Comparison of ENCODE assay signal across 10 mouse cellular contexts in the genomic region with DNA sequence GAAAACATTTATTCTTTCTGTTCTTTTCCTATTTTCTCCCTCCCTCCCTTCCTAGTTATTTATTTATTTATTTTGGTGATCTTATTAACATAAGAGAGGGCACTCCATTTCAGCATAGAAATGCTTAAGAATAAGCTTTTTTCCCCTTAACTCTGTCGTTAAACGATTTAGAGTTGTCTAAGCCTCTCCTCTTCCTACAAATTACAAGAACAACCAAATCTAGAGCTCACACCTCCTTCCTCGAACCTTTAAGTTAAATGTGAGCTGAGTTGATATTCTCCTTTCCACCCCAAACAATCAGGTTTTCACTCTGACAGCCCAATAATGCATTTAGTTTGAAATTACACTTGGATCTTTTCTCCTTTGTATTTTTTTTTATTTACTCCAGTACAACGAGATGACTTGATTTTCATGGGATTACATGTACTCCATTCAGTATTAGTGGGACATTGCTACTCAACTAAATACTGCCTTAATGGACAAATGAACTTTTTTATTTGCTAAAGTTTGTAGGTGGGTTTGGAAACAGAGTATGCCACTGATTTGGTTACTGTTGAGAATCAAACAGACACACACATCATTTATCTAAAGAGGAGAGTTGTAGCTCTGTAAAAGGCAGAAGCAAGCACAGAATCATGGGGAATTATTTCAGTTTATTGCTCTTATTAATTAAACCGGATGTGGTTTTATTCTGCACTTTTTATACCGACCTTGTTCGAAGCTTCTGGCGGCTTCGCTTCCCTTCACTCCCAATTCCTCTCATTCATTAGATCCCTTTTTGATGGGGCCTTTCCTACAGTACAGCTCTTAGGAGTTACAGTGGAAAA.
DNase-seq lines count a peak whose midpoint lies in the region; ATAC-seq and TF ChIP-seq lines count a peak whose summit lies in the region.
"Had no signal": no experiment of that assay in that cellular context is flagged by ENCODE, and none has a peak within 500 bp of the region (broad histone marks: within the 10 kb centered on the region; RNA-seq: fewer than 3 reads in every experiment).

No protein-coding gene starts in this region.

- no peak for TF ChIP-seq POLR2A in cerebellum, adult 2 months (IDR thresholded peaks at IDR 0.05; ENCODE audit: borderline replicate concordance, insufficient read depth, low read length)

- H3K9ac ChIP-seq in kidney, embryonic 15.5 days: no peak overlapping the region
- H3K9ac ChIP-seq in embryonic facial prominence, embryonic 11.5 days (replicated peaks; ENCODE audit: low read length): no peak overlapping the region
- H3K9ac ChIP-seq: liver, embryonic 15.5 days had no signal

- peak overlapping the region; percentile 91 for H3K27ac ChIP-seq in cerebellum, adult 2 months (ENCODE audit: insufficient read depth, low read length)
- H3K27ac ChIP-seq in kidney, embryonic 15.5 days: peak overlapping the region; percentile 91
- no peak overlapping the region for H3K27ac ChIP-seq in embryonic facial prominence, embryonic 11.5 days (replicated peaks; ENCODE audit: low read depth, low read length)
- H3K27ac ChIP-seq: liver, embryonic 15.5 days had no signal

- peaks cover 2% of the 10 kb centered on the region; the same call in 1 of the 2 replicates for H3K4me1 ChIP-seq in cerebellum, adult 2 months (ENCODE audit: control insufficient read depth, insufficient read depth, low read length)
- H3K4me1 ChIP-seq in kidney, embryonic 15.5 days: peaks cover 56% of the 10 kb centered on the region
- H3K4me1 ChIP-seq in embryonic facial prominence, embryonic 11.5 days (ENCODE audit: control insufficient read depth, insufficient read depth, low read length): 0 out of 2 replicates have a peak, but pooled peaks cover 3% of the 10 kb centered on the region

- ATAC-seq in kidney, embryonic 15.5 days (replicated peaks; ENCODE audit: low FRiP score): no peak
- no peak for ATAC-seq in embryonic facial prominence, embryonic 11.5 days (replicated peaks; ENCODE audit: insufficient number of reproducible peaks, low FRiP score, low TSS enrichment, low read depth)
- ATAC-seq in megakaryocyte, adult 5-6 weeks (ENCODE audit: poor library complexity, severe bottlenecking): no peak

- 18% methylated on average over 9 of the region's 9 CpGs for WGBS in cerebellum, adult 2 months
- 7% methylated on average over 9 of the region's 9 CpGs for WGBS in kidney, embryonic 15.5 days
- 2% methylated on average over 9 of the region's 9 CpGs for WGBS in embryonic facial prominence, embryonic 11.5 days

- H3K36me3 ChIP-seq in kidney, embryonic 15.5 days: no peaks in the 10 kb centered on the region
- no peaks in the 10 kb centered on the region for H3K36me3 ChIP-seq in embryonic facial prominence, embryonic 11.5 days (replicated peaks; ENCODE audit: control insufficient read depth, insufficient read depth, low read depth, low read length)
- H3K36me3 ChIP-seq: liver, embryonic 15.5 days had no signal

- H3K9me3 ChIP-seq in kidney, embryonic 15.5 days (replicated peaks): no peaks in the 10 kb centered on the region
- H3K9me3 ChIP-seq in embryonic facial prominence, embryonic 11.5 days (replicated peaks; ENCODE audit: control insufficient read depth, low read length): no peaks in the 10 kb centered on the region
- H3K9me3 ChIP-seq: liver, embryonic 15.5 days had no signal

- no peaks in the 10 kb centered on the region for H3K27me3 ChIP-seq in cerebellum, adult 2 months (ENCODE audit: control insufficient read depth, insufficient read depth, low read length)
- peaks cover 34% of the 10 kb centered on the region for H3K27me3 ChIP-seq in kidney, embryonic 15.5 days
- H3K27me3 ChIP-seq in embryonic facial prominence, embryonic 11.5 days (ENCODE audit: control insufficient read depth, insufficient read depth, low read length): peaks cover 8% of the 10 kb centered on the region

- peak overlapping the region; percentile 89 for H3K4me2 ChIP-seq in kidney, embryonic 15.5 days
- no peak overlapping the region for H3K4me2 ChIP-seq in embryonic facial prominence, embryonic 11.5 days (ENCODE audit: low read depth, low read length)
- H3K4me2 ChIP-seq: liver, embryonic 15.5 days had no signal

- DNase-seq in cerebellum, adult 2 months: peak in 1 of 2 experiments; percentile 43
- DNase-seq in cerebellum, adult 18-20 months: no peak
- DNase-seq in kidney, postnatal 25 days: no peak
- peak; percentile 30 for DNase-seq in embryonic facial prominence, embryonic 11.5 days (ENCODE audit: low spot score)
- peak; percentile 31 for DNase-seq in kidney, postnatal 10 days
- DNase-seq in layer of hippocampus, adult 18-20 months (ENCODE audit: low spot score in 2 of 2): no peak
- DNase-seq: cerebellum, adult 9-11 months had no signal

- no peak for TF ChIP-seq CTCF in cerebellum, adult 2 months (IDR thresholded peaks at IDR 0.05; ENCODE audit: borderline replicate concordance, insufficient read depth, low read depth, low read length)

- peak overlapping the region; percentile 15 for H3K4me3 ChIP-seq in cerebellum, adult 2 months (replicated peaks; ENCODE audit: insufficient read depth, low read depth, low read length)
- H3K4me3 ChIP-seq in kidney, embryonic 15.5 days (replicated peaks): peak overlapping the region; percentile 48
- no peak overlapping the region for H3K4me3 ChIP-seq in embryonic facial prominence, embryonic 11.5 days (ENCODE audit: low read depth, low read length)
- H3K4me3 ChIP-seq: liver, embryonic 15.5 days had no signal

Comparison
In these comparisons a context has a peak if more than half of its experiments do, and no peak if none do; other contexts are left out.
1. DNase-seq: peak in embryonic facial prominence, embryonic 11.5 days (single experiment) and kidney, postnatal 10 days (single experiment); none in cerebellum, adult 18-20 months (0 of 2), kidney, postnatal 25 days (0 of 2) and layer of hippocampus, adult 18-20 months (0 of 2).